Mouse (Mus musculus) left cerebral cortex, adult 8-10 months (tissue): ENCODE data around the gene Olfr310. TPM values are rescaled to one million over a fixed set of nuclear protein-coding genes. Genes with fewer than 3 reads are reported as not detected.

ENCODE experiments used
- DNase-seq, 2 experiments: peaks; one replicate each; pipeline ENCODE4 v3.0.0; 2022; ENCODE audit warnings: low spot score in 2 of 2
- microRNA-seq, 2 experiments: library from miRNA; unstranded; fragments of <30 nt; microRNA quantifications; one replicate each; pipeline ENCODE4 v1.2.0; 2022
- total RNA-seq, 4 experiments: library from RNA; stranded (reverse); gene quantifications; 2 replicates each; pipeline ENCODE4 v1.2.4; 2022

Olfr310 gene
- total RNA-seq = not detected

DNA sequence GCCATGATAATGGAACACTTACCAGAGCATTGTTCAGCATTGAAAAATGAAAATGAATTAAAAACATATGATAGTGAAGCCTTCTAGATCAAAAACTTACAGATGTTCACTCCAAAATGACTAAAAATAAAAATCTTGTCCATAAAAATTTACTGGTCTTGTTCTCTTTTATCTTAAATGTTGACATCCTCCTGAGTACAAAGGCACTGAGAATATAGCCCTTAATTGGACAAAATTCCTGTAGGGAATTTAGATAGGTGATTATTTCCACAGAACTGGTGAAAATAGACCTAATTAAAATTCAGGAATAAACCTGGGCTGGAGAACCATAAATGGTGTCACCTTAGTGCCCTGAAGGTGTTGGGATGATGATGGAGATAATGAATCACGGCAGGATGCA lies at the start of gene Olfr310:
Olfr310 (minus strand) TSS at position 101 of the 400 bp plus-strand sequence.
- DNase-seq = no peak

DNA sequence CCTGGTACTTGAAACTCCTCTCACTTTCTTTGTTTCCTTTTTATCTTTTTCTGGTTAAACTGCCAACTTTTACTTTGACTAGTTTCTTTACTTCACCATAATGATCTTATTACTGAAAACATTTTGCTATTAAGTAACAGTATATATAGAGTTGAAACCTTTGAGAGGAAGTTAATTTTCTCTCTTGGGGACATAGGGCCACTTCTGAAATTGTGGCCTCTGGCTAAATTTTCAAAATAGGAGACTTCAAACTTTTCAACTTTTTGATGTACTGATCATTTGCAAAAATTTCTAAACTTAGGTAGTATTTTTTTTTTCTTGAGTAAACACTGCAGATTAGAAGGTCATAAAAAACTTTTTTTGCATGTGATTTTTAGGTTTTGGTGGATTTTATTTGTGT lies 48.6 kb upstream of the Olfr310 start, which contains the start of gene Olfr308:
Olfr308 (minus strand) TSS at position 101 of the 400 bp plus-strand sequence.
- DNase-seq = no peak

DNA sequence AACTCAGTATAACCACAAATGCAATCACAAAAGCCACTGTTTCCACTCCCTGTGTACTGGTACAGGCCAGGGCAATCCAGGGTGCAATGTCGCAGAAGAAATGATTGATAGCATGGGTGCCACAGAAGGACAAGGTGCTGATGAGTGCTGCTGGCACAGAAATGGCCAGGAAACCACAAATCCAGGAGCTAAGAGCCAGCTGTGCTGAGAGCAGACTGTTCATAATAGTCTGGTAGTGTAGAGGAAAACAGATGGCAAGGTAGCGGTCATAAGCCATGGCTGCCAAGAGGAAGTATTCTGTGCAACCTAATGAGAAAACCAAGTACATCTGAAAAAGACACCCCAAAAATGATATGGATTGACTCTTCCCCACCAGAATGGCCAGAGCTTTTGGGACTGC lies 44.4 kb upstream of the Olfr310 start:
- DNase-seq = no peak

DNA sequence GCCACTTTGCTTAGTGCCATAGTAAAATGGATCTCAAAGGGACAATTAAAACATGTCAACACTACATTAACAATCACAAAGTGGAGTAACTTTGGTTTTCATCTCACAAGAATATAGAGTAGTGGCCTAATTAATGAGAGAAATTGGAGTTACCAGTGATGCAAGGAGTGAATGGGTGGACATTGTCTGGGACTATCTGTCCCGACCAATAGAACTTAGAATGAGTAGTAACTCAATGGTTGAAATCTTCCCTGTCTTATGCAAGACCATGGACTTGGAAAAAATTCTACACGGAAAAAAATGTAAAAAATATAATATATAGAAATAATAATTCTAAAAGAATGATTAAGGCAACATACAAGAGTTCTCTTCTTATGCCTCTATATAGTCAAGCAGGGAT lies 36.6 kb upstream of the Olfr310 start, which contains the start of gene Olfr309:
Olfr309 (minus strand) TSS at position 101 of the 400 bp plus-strand sequence.
- DNase-seq = no peak

DNA sequence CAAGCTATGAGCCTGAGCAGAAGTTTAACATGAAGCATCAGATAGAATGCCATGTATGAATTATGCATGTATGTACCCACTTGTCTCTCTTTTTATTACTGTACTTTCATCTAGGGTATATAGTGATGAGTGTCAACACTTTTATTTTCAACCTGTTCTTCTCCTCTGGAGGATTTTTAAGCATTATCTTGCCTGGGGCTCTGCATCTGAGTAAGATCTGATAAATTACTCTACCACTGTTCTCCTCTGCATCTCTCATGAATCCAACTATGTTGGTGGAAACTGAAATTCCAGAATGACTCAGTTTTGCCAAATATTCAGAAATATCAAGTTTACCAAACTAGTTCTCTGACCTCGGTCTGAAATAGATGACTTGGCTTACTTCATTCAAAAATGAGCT lies 30.8 kb downstream of the Olfr310 start, which contains the start of gene Vmn2r76:
Vmn2r76 (minus strand) TSS at position 101 of the 400 bp plus-strand sequence.
- no peak for DNase-seq

Small RNA genes lying within 50 kb of the gene (microRNA-seq; reads per million reads assigned to microRNA genes)
- 0 reads per million in 2 experiments for gene Gm23192

Other genes with a start within 250 kb of the Olfr310 start
- not detected for gene Vmn2r75, start 105.4 kb downstream of the Olfr310 start, total RNA-seq
- not detected for gene Vmn2r76, start 30.9 kb downstream of the Olfr310 start, total RNA-seq
- not detected for gene Olfr309, start 36.5 kb upstream of the Olfr310 start, total RNA-seq
- gene Olfr308, start 48.5 kb upstream of the Olfr310 start, total RNA-seq = not detected
- gene Olfr307, start 60.4 kb upstream of the Olfr310 start, total RNA-seq = not detected
- not detected for gene Olfr305, start 89.8 kb upstream of the Olfr310 start, total RNA-seq
- gene Olfr304, start 109.5 kb upstream of the Olfr310 start, total RNA-seq = not detected
- not detected for gene Olfr303, start 120.6 kb upstream of the Olfr310 start, total RNA-seq
- gene Olfr301, start 126.7 kb upstream of the Olfr310 start, total RNA-seq = not detected
- gene Olfr299, start 182.7 kb upstream of the Olfr310 start, total RNA-seq = not detected
- gene Olfr298, start 215.3 kb upstream of the Olfr310 start, total RNA-seq = not detected
- gene Olfr297, start 242.8 kb upstream of the Olfr310 start, total RNA-seq = not detected